Mouse (Mus musculus): ENCODE data around the gene Ip6k1.

DNA sequence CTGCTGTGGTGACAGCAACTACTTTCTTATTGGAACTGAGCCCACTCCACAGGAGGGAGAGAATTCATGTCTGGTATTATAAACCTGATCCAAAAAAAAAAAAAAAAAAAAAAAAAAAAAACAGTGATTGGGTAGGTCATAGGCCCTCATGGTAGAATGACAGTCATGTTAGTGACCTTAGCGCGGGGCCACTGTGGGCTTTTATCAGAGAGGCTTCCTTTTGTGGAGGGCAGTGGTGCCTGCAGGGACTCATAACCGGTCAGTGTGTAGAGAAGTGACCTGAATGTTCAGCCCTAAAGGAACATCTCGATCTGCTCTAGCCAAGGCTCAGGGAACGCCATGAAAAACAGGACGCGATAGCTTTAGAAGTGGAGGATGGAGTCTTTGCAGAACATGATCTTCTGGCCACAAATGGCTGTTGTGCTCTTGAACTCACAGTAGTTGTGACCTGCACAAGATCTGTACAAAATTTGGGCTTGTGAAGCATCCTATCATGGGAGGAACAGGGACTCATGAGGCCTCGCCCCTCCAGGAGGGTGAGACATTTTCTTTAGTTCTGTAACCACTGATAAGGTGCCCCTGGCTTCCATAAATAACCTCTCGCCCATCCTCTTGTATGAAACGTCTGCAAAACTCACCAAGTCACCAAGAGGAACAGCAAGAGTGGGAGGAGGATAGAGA is 27.7 kb upstream of the Ip6k1 start:
- TF ChIP-seq CTCF (IDR thresholded peaks at IDR 0.05; ENCODE audit: low read depth) (no peak), EP300 (IDR thresholded peaks at IDR 0.05; ENCODE audit: low read depth) (peak; percentile 71)

All from liver, embryonic 14.5 days (tissue).